ENCODE assay signal across 9 mouse cellular contexts in genomic region chr15:83223208-83223962, GRCm38 (mm10). TPM values are rescaled to one million over a fixed set of nuclear protein-coding genes. Genes with fewer than 3 reads are reported as not detected.
DNase-seq lines count a peak whose midpoint lies in the region; ATAC-seq and TF ChIP-seq lines count a peak whose summit lies in the region.
"Had no signal": no experiment of that assay in that cellular context is flagged by ENCODE, and none has a peak within 500 bp of the region (broad histone marks: within the 10 kb centered on the region; RNA-seq: fewer than 3 reads in every experiment).

No protein-coding gene starts in this region.

- H3K4me3 ChIP-seq in forebrain, postnatal 0 days (ENCODE audit: low read depth, low read length): no peak overlapping the region
- H3K4me3 ChIP-seq in hindbrain, embryonic 11.5 days (ENCODE audit: low read depth, low read length): no peak overlapping the region
- no peak overlapping the region for H3K4me3 ChIP-seq in limb, embryonic 14.5 days (replicated peaks; ENCODE audit: low read length)
- no peak overlapping the region for H3K4me3 ChIP-seq in midbrain, embryonic 16.5 days (ENCODE audit: low read depth, low read length)

- H3K36me3 ChIP-seq in forebrain, postnatal 0 days (ENCODE audit: insufficient read depth): no peaks in the 10 kb centered on the region
- no peaks in the 10 kb centered on the region for H3K36me3 ChIP-seq in hindbrain, embryonic 11.5 days (ENCODE audit: control insufficient read depth, insufficient read depth, low read length)
- H3K36me3 ChIP-seq in limb, embryonic 14.5 days (ENCODE audit: control insufficient read depth, insufficient read depth, low read length): no peaks in the 10 kb centered on the region
- H3K36me3 ChIP-seq in midbrain, embryonic 16.5 days (ENCODE audit: control insufficient read depth, insufficient read depth, low read length): no peaks in the 10 kb centered on the region

- H3K27ac ChIP-seq in forebrain, postnatal 0 days (ENCODE audit: low read depth, low read length): peak overlapping the region; percentile 45
- H3K27ac ChIP-seq in hindbrain, embryonic 11.5 days (ENCODE audit: low read depth, low read length): peak overlapping the region; percentile 30; the same call in 1 of the 2 replicates
- peak overlapping the region; percentile 84 for H3K27ac ChIP-seq in limb, embryonic 14.5 days (replicated peaks; ENCODE audit: low read depth, low read length)
- H3K27ac ChIP-seq in midbrain, embryonic 16.5 days (ENCODE audit: low read length): peak overlapping the region; percentile 60

- H3K27me3 ChIP-seq in forebrain, postnatal 0 days (ENCODE audit: insufficient read depth, low read length): no peaks in the 10 kb centered on the region
- no peaks in the 10 kb centered on the region for H3K27me3 ChIP-seq in hindbrain, embryonic 11.5 days (ENCODE audit: control insufficient read depth, insufficient read depth, low read length)
- H3K27me3 ChIP-seq in limb, embryonic 14.5 days (ENCODE audit: control insufficient read depth, insufficient read depth, low read length): no peaks in the 10 kb centered on the region
- H3K27me3 ChIP-seq in midbrain, embryonic 16.5 days (ENCODE audit: control insufficient read depth, insufficient read depth, low read depth, low read length): no peaks in the 10 kb centered on the region

- H3K4me2 ChIP-seq in forebrain, postnatal 0 days (ENCODE audit: low read depth): no peak overlapping the region
- H3K4me2 ChIP-seq in hindbrain, embryonic 11.5 days (replicated peaks; ENCODE audit: low read depth, low read length): no peak overlapping the region
- H3K4me2 ChIP-seq in limb, embryonic 14.5 days (replicated peaks; ENCODE audit: low read depth, low read length, severe bottlenecking): peak overlapping the region; percentile 30
- H3K4me2 ChIP-seq in midbrain, embryonic 16.5 days (ENCODE audit: low read length): no peak overlapping the region

- H3K9me3 ChIP-seq in forebrain, postnatal 0 days (ENCODE audit: low read length): no peaks in the 10 kb centered on the region
- no peaks in the 10 kb centered on the region for H3K9me3 ChIP-seq in hindbrain, embryonic 11.5 days (ENCODE audit: control insufficient read depth, low read length)
- 0 out of 2 replicates have a peak, but pooled peaks cover 4% of the 10 kb centered on the region for H3K9me3 ChIP-seq in limb, embryonic 14.5 days (ENCODE audit: control insufficient read depth, low read length)
- no peaks in the 10 kb centered on the region; the same call in 1 of the 2 replicates for H3K9me3 ChIP-seq in midbrain, embryonic 16.5 days (replicated peaks; ENCODE audit: control insufficient read depth, low read length, poor library complexity, severe bottlenecking)

- no peak for TF ChIP-seq POLR2A in limb, embryonic 14.5 days (IDR thresholded peaks at IDR 0.05; ENCODE audit: borderline replicate concordance, extremely low read depth, insufficient read depth, insufficient read length)

- H3K9ac ChIP-seq in forebrain, postnatal 0 days: no peak overlapping the region
- H3K9ac ChIP-seq in hindbrain, embryonic 11.5 days (ENCODE audit: low read depth, low read length): no peak overlapping the region
- H3K9ac ChIP-seq in limb, embryonic 14.5 days (ENCODE audit: low read depth, low read length, severe bottlenecking): 0 out of 2 replicates have a peak overlapping the region, but pooled peaks have one; percentile 8
- H3K9ac ChIP-seq in midbrain, embryonic 16.5 days (ENCODE audit: low read depth, low read length): peak overlapping the region; percentile 30; the same call in 1 of the 2 replicates

- peaks cover 7% of the 10 kb centered on the region; the same call in 1 of the 2 replicates for H3K4me1 ChIP-seq in forebrain, postnatal 0 days (ENCODE audit: insufficient read depth)
- 0 out of 2 replicates have a peak, but pooled peaks cover 2% of the 10 kb centered on the region for H3K4me1 ChIP-seq in hindbrain, embryonic 11.5 days (replicated peaks; ENCODE audit: control insufficient read depth, insufficient read depth, low read length)
- peaks cover 26% of the 10 kb centered on the region for H3K4me1 ChIP-seq in limb, embryonic 14.5 days (ENCODE audit: control insufficient read depth, insufficient read depth, low read length)
- peaks cover 6% of the 10 kb centered on the region for H3K4me1 ChIP-seq in midbrain, embryonic 16.5 days (ENCODE audit: control insufficient read depth, insufficient read depth, low read length)

- peak; percentile 62 for ATAC-seq in forebrain, postnatal 0 days
- peak; percentile 19; the same call in 1 of the 2 replicates for ATAC-seq in hindbrain, embryonic 11.5 days (ENCODE audit: low FRiP score)
- peak; percentile 94 for ATAC-seq in limb, embryonic 14.5 days (ENCODE audit: low FRiP score, low read depth)
- 0 out of 2 replicates have a peak, but pooled peaks have one; percentile 36 for ATAC-seq in midbrain, embryonic 16.5 days

- 50% methylated on average over 11 of the region's 11 CpGs for WGBS in forebrain, postnatal 0 days
- WGBS in hindbrain, embryonic 11.5 days: 39% methylated on average over 11 of the region's 11 CpGs
- WGBS in limb, embryonic 14.5 days: 34% methylated on average over 11 of the region's 11 CpGs
- 46% methylated on average over 11 of the region's 11 CpGs for WGBS in midbrain, embryonic 16.5 days

- TF ChIP-seq CTCF in forebrain, postnatal 0 days (IDR thresholded peaks at IDR 0.05; ENCODE audit: low read depth): no peak

- DNase-seq in spleen, postnatal 36 days (ENCODE audit: low spot score in 2 of 2): peak; percentile 21 to 23
- DNase-seq in spleen, adult 18-20 months: no peak
- DNase-seq in forebrain, postnatal 0 days: no peak
- peak; percentile 68 for DNase-seq in hindbrain, embryonic 11.5 days (ENCODE audit: low spot score)
- peak; percentile 85 for DNase-seq in limb, embryonic 14.5 days (ENCODE audit: low spot score)
- DNase-seq in cerebellum, postnatal 25 days: no peak
- no peak for DNase-seq in right cerebral cortex, postnatal 4 days

RNA-seq across cellular contexts. Expression of gene A4galt, which starts 28.2 kb away (rescaled TPM):
- 3.3 and 11.6 TPM in 2 replicates for total RNA-seq in forebrain, postnatal 0 days (2014; rRNA removed)
- polyA plus RNA-seq in forebrain, postnatal 0 days (2015; fragmentation: Nextera tagmentation; extraction: Ambion mirVana): 3.7 and 4.9 TPM in 2 replicates
- polyA plus RNA-seq in hindbrain, embryonic 11.5 days (2014; fragmentation: Nextera tagmentation; extraction: Ambion mirVana): 1.7 and 1.8 TPM in 2 replicates
- 2.9 and 3.5 TPM in 2 replicates for polyA plus RNA-seq in limb, embryonic 14.5 days (2012; rRNA removed)
- 1.4 and 2.7 TPM in 2 replicates for polyA plus RNA-seq in limb, embryonic 14.5 days (2014; fragmentation: Nextera tagmentation; extraction: Ambion mirVana)
- 2.4 and 2.6 TPM in 2 replicates for polyA plus RNA-seq in midbrain, embryonic 16.5 days (2015; fragmentation: Nextera tagmentation; extraction: Ambion mirVana)
- total RNA-seq: neutrophil, adult 5-6 weeks had no signal

RNA-seq across cellular contexts. Expression of gene Cyb5r3, which starts 51.0 kb away (rescaled TPM):
- total RNA-seq in forebrain, postnatal 0 days (2014; rRNA removed): 81.2 and 92.5 TPM in 2 replicates
- 88.3 and 149 TPM in 2 replicates for polyA plus RNA-seq in forebrain, postnatal 0 days (2015; fragmentation: Nextera tagmentation; extraction: Ambion mirVana)
- 182 and 205 TPM in 2 replicates for polyA plus RNA-seq in hindbrain, embryonic 11.5 days (2014; fragmentation: Nextera tagmentation; extraction: Ambion mirVana)
- polyA plus RNA-seq in limb, embryonic 14.5 days (2012; rRNA removed): 73.3 and 79.9 TPM in 2 replicates
- polyA plus RNA-seq in limb, embryonic 14.5 days (2014; fragmentation: Nextera tagmentation; extraction: Ambion mirVana): 135 and 136 TPM in 2 replicates
- polyA plus RNA-seq in midbrain, embryonic 16.5 days (2015; fragmentation: Nextera tagmentation; extraction: Ambion mirVana): 107 and 121 TPM in 2 replicates

Comparison
In these comparisons a context has a peak if more than half of its experiments do, and no peak if none do; other contexts are left out.
1. DNase-seq: peak in spleen, postnatal 36 days (2 of 2), hindbrain, embryonic 11.5 days (single experiment) and limb, embryonic 14.5 days (single experiment); none in spleen, adult 18-20 months (0 of 2), forebrain, postnatal 0 days (single experiment), cerebellum, postnatal 25 days (0 of 2) and right cerebral cortex, postnatal 4 days (single experiment).
2. ATAC-seq: peak in every context shown above with its lines; median percentile 94 in limb, embryonic 14.5 days; 62 in forebrain, postnatal 0 days; 36 in midbrain, embryonic 16.5 days; 19 in hindbrain, embryonic 11.5 days.
3. H3K27ac ChIP-seq: peak in every context shown above with its lines; median percentile 84 in limb, embryonic 14.5 days; 60 in midbrain, embryonic 16.5 days; 45 in forebrain, postnatal 0 days; 30 in hindbrain, embryonic 11.5 days.
4. H3K9ac ChIP-seq: peak in limb, embryonic 14.5 days (single experiment) and midbrain, embryonic 16.5 days (single experiment); none in forebrain, postnatal 0 days (single experiment) and hindbrain, embryonic 11.5 days (single experiment).